Mouse (Mus musculus): ENCODE measurements around the gene Cckar. TPM values are rescaled to one million over a fixed set of nuclear protein-coding genes. Genes with fewer than 3 reads are reported as not detected.

The Cckar gene
- not detected in 2 replicates for total RNA-seq (2015; ENCODE audit: low replicate concordance)
- total RNA-seq (2017; ENCODE audit: low replicate concordance), result not detected in 2 replicates

GRCm38 (mm10) chr5:53707235-53708177, at the start of gene Cckar:
Gene Cckar (minus strand): TSS chr5:53707705.
- ATAC-seq (replicated peaks; ENCODE audit: low FRiP score, poor library complexity, severe bottlenecking), result no peak

GRCm38 (mm10) chr5:53744061-53744460, 36.6 kb upstream of the Cckar start:
- ATAC-seq (replicated peaks; ENCODE audit: low FRiP score, poor library complexity, severe bottlenecking), result no peak

DNA sequence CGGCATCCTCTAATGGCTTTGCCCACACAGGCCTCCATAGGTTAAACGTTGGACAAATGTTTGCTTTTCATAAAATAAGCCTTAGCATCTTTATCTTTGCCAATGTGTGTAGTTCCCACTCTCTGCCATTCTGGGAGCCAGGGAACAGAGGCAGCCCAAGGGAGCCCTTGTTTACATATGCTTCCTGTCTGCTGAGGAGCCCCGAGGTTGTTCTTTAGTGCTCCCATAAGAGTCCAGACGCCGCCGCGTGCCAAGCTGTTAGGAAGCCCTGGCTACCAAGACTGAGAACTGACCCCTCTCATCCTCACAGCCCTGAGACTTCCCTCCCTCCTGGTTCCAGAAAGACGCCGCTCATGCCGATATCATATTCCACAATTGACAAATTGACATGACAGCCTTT, 25.4 kb upstream of the Cckar start:
- ATAC-seq (replicated peaks; ENCODE audit: low FRiP score, poor library complexity, severe bottlenecking), result no peak

DNA sequence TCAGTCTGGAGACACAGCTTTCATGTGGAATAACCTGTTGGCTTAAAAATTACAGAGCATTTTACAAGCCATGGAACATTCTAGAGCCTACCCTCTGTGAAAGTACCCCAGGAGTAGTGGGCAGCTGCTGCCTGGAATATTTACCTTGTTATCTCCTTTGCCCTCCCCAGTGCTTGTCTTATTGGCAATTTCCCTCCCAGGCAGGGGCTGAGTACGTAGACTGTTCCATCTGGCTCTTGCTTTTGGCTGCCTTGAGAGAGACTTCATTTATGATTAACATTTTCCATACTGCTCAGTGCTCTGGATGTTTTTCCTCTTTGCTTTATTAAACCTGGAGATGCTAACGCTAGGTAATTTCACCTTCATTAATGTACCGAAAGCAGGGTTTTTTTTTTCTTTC, 20.1 kb upstream of the Cckar start:
- no peak for ATAC-seq (replicated peaks; ENCODE audit: low FRiP score, poor library complexity, severe bottlenecking)

- no peak for ATAC-seq (replicated peaks; ENCODE audit: low FRiP score, poor library complexity, severe bottlenecking)
Measured at GRCm38 (mm10) chr5:53726011-53726410, 18.5 kb upstream of the Cckar start.

DNA sequence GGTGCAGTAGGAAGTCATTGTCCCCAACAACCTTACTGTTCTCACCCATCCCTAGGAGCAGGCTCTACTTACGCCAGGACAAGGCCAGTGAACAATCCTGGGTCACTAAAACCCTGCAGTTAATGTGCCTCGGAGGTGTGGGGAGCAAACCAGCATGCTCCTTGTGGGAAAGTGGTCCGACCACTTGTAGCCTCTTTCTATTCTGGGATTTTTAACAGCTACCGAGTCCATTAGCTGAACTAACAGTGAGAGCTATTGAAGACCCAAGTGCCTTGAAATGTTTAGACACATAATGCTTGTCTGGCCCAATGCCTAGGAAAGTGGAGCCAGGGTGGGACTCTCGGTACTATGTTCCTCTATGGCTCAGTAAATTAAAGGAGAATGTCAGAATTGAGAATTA, 9.0 kb upstream of the Cckar start:
- no peak for ATAC-seq (replicated peaks; ENCODE audit: low FRiP score, poor library complexity, severe bottlenecking)

- no peak for ATAC-seq (replicated peaks; ENCODE audit: low FRiP score, poor library complexity, severe bottlenecking)
Measured at GRCm38 (mm10) chr5:53711277-53711676, 3.8 kb upstream of the Cckar start.

DNA sequence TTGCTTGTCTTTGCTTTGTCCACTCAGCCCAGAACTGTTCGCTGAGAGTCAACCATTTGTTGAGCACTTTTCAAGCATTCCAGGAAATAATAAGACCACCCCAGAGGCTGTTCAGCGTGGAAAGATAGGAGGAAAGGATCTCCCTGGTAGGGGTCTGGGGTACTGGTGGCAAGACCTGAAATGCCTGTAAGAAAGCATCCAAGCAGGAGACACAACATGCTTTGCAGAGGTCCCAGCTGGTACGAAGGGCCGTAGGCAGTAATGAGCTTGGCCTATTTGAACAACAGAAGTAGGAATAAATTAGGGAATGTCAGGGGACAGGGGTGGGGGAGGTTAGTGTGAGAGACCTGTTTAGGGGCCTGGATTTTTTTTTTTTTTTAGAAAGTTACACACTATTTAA, 686 bp upstream of the Cckar start:
- ATAC-seq (replicated peaks; ENCODE audit: low FRiP score, poor library complexity, severe bottlenecking), result no peak

- ATAC-seq (replicated peaks; ENCODE audit: low FRiP score, poor library complexity, severe bottlenecking), result no peak
Measured at GRCm38 (mm10) chr5:53702686-53703085, 4.8 kb downstream of the Cckar start.

GRCm38 (mm10) chr5:53697794-53698193, 9.7 kb downstream of the Cckar start:
- ATAC-seq (replicated peaks; ENCODE audit: low FRiP score, poor library complexity, severe bottlenecking), result no peak

GRCm38 (mm10) chr5:53696701-53697100, 10.8 kb downstream of the Cckar start:
- ATAC-seq (replicated peaks; ENCODE audit: low FRiP score, poor library complexity, severe bottlenecking), result no peak

GRCm38 (mm10) chr5:53692662-53693061, 14.8 kb downstream of the Cckar start:
- ATAC-seq (replicated peaks; ENCODE audit: low FRiP score, poor library complexity, severe bottlenecking), result no peak

GRCm38 (mm10) chr5:53692100-53692499, 15.4 kb downstream of the Cckar start:
- ATAC-seq (replicated peaks; ENCODE audit: low FRiP score, poor library complexity, severe bottlenecking), result no peak

GRCm38 (mm10) chr5:53691577-53691976, 15.9 kb downstream of the Cckar start:
- ATAC-seq (replicated peaks; ENCODE audit: low FRiP score, poor library complexity, severe bottlenecking), result no peak

GRCm38 (mm10) chr5:53688326-53688725, 19.2 kb downstream of the Cckar start:
- no peak for ATAC-seq (replicated peaks; ENCODE audit: low FRiP score, poor library complexity, severe bottlenecking)

GRCm38 (mm10) chr5:53686379-53686778, 21.1 kb downstream of the Cckar start:
- no peak for ATAC-seq (replicated peaks; ENCODE audit: low FRiP score, poor library complexity, severe bottlenecking)

DNA sequence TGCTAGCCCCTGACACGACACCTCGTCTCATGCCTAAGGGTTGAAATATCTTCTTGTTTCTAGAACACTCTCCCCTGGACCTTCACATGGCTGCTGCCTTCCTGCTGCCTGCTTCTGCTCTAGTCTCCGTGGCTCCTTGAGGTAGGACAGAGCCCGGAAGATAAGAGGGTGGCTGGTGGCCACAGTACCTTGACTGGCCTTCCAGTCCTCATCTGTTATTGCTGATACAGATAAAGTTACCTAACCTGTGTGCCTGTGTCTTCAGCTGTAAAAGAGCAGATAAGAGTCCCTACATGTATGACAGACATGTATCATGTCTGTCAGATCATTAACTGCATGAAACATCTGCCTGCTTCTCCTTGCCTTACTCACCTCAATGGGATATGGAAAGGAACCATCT, 21.9 kb downstream of the Cckar start:
- ATAC-seq (replicated peaks; ENCODE audit: low FRiP score, poor library complexity, severe bottlenecking), result no peak

DNA sequence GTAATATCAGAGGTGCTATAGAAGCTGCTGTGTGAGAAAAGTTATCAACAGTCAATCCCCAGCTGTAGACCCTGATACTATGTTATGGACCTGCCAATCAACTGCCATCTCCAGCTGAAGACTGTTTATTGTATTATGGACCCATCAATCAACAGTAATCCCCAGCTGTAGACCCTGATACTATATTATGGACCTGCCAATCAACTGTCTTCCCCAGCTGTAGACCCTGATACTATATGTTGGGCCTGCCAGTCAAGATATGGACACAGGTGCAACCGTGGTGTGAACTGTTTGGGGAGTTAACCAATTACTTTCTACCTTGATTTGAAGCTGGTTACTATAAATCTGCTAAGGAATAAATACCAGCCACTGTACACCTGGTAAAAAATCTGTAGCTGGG, 23.1 kb downstream of the Cckar start:
- no peak for ATAC-seq (replicated peaks; ENCODE audit: low FRiP score, poor library complexity, severe bottlenecking)

DNA sequence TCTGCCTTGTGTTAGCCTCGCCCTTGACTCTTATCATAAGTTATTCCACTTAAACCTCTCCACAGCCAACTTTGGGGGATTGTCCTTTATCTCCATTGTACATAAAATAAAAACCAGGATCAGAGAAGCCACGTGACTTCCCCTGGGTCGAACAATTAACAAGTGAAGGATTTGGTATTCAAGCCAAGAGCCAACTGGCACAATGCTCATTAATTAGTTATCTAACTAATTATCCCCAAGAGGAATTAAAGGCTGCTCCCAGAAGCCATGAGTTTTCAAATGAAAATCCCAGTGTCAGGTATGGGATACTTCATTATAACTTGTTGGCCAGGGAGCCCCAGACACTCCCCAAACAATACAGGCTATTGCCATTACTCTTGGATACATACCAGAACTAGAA, 23.6 kb downstream of the Cckar start:
- no peak for ATAC-seq (replicated peaks; ENCODE audit: low FRiP score, poor library complexity, severe bottlenecking)

DNA sequence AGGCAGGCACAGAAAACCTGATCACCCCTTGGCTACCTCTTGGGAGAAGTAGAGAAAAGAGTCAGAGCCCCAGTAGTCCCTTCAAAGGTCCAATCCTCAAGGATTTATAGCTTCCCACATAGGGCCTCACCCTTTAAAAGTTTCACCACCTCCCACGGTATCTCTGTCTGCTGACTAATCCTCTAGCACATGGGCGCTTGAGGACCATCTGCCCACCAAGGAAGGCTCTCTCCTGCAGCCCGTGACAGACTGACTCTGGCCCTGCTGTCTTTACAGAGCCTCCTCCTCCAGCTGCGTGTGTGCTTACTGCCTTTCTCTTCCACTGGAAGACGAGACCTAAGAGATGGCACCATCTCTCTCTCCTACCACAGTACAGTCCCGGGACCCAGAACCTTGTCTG, 27.9 kb downstream of the Cckar start:
- ATAC-seq (replicated peaks; ENCODE audit: low FRiP score, poor library complexity, severe bottlenecking), result no peak

DNA sequence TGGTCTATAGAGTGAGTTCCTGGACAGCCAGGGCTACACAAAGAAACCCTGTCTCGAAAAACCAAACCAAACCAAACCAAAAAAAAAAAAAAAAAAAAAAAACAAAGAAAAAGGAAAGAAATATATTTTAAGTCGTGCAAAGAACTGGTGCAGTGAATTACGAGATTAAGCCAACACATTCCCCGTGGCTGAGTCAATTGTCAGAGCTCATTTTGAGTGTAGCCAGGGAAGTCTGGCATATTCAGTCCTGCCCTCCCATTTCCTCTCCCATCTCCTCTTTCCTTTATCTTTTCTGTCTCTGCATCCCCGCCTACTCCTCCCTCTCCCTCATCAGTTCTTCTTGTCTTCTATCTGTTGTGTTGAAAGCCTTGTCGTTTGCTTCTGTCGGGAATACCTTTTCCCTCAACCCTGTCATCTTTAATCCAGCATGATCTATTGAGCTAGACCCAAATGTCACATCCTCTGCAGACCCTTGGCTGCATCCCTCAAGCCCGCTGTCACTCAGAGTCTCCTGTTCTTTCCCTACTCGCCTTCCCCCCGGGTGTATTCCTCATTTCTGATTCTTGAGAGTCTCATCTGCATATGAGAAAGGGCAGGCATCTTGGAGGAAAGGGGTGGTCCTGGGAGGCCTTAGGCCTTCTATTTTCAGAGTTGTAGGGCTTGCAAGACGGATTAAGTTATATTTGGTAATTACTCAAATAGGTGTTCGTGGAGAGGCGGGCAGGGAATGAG, 29.3 kb downstream of the Cckar start:
- ATAC-seq (replicated peaks; ENCODE audit: low FRiP score, poor library complexity, severe bottlenecking), result no peak

Measured in erythroid progenitor cell, adult 5-6 weeks (primary cell).